Mouse (Mus musculus) testis, adult 2 months (tissue): Measurements from ENCODE around the gene Serac1. TPM values are rescaled to one million over a fixed set of nuclear protein-coding genes. Genes with fewer than 3 reads are reported as not detected.

Experiments
- H3K27ac ChIP-seq: fragments of 200-500 bp; 2 replicates; pipeline ENCODE4 v1.5.1; 2012; ENCODE audit warnings: low read depth, low read length; ENCODE audit not compliant: control insufficient read depth, insufficient read depth
- H3K27me3 ChIP-seq: fragments of 200-500 bp; 2 replicates; pipeline ENCODE4 v1.6.1; 2012; ENCODE audit warnings: mild to moderate bottlenecking, low read length, moderate library complexity; ENCODE audit not compliant: control insufficient read depth, insufficient read depth
- H3K36me3 ChIP-seq: fragments of 200-500 bp; 2 replicates; pipeline ENCODE4 v1.6.1; 2012; ENCODE audit warnings: mild to moderate bottlenecking, low read length; ENCODE audit not compliant: control insufficient read depth, insufficient read depth
- H3K4me1 ChIP-seq: fragments of 200-500 bp; 2 replicates; pipeline ENCODE4 v1.6.1; 2012; ENCODE audit warnings: low read length; ENCODE audit not compliant: control insufficient read depth, insufficient read depth
- H3K4me3 ChIP-seq: fragments of 200-500 bp; 2 replicates; pipeline ENCODE4 v1.5.1; 2012; ENCODE audit warnings: low read depth, mild to moderate bottlenecking, low read length, moderate library complexity, mixed read lengths; ENCODE audit not compliant: control insufficient read depth
- CTCF ChIP-seq: fragments of 200-500 bp; IDR thresholded peaks from 2 replicates; pipeline ENCODE4 v1.5.1; 2012; ENCODE audit warnings: low read depth, mild to moderate bottlenecking, inconsistent platforms, low read length, moderate library complexity; ENCODE audit not compliant: control insufficient read depth, insufficient read depth, insufficient replicate concordance
- POLR2A ChIP-seq: fragments of 200-500 bp; IDR thresholded peaks from 2 replicates; pipeline ENCODE4 v1.6.1; 2012; ENCODE audit warnings: low read depth, mild to moderate bottlenecking, inconsistent platforms, low read length, moderate library complexity; ENCODE audit not compliant: control insufficient read depth
- polyA plus RNA-seq: library from polyadenylated mRNA; depleted of rRNA; stranded (reverse); fragments of >200 nt; gene quantifications from 2 replicates; pipeline ENCODE4 v1.2.3, GENCODE M21; 2012

Serac1 gene
- polyA plus RNA-seq, 1 experiment: 8.6 TPM

GRCm38 (mm10) chr17:6066021-6066420 lies 13.5 kb downstream of the Serac1 start:
- H3K4me1 ChIP-seq: no peaks in the 10 kb centered on the region
- TF ChIP-seq POLR2A (no peak), CTCF (no peak)
- no peaks in the 10 kb centered on the region for H3K27me3 ChIP-seq
- H3K36me3 ChIP-seq: peaks cover 6% of the 10 kb centered on the region
- H3K27ac ChIP-seq: no peak overlapping the region
- H3K4me3 ChIP-seq: no peak overlapping the region

GRCm38 (mm10) chr17:6063532-6063931 lies 16.0 kb downstream of the Serac1 start:
- no peaks in the 10 kb centered on the region for H3K27me3 ChIP-seq
- peaks cover 4% of the 10 kb centered on the region for H3K36me3 ChIP-seq
- H3K27ac ChIP-seq: no peak overlapping the region
- no peak for TF ChIP-seq CTCF
- TF ChIP-seq POLR2A: no peak
- H3K4me3 ChIP-seq: no peak overlapping the region
- H3K4me1 ChIP-seq: no peaks in the 10 kb centered on the region

GRCm38 (mm10) chr17:6062793-6063192 lies 16.7 kb downstream of the Serac1 start:
- no peak for TF ChIP-seq CTCF
- TF ChIP-seq POLR2A: no peak
- no peaks in the 10 kb centered on the region for H3K27me3 ChIP-seq
- H3K36me3 ChIP-seq: peaks cover 4% of the 10 kb centered on the region

GRCm38 (mm10) chr17:6054934-6055355 lies 24.6 kb downstream of the Serac1 start:
- no peaks in the 10 kb centered on the region for H3K27me3 ChIP-seq
- peaks cover 1% of the 10 kb centered on the region; the same call in 1 of the 2 replicates for H3K36me3 ChIP-seq
- TF ChIP-seq POLR2A (no peak), CTCF (no peak)
- H3K4me1 ChIP-seq: no peaks in the 10 kb centered on the region; the same call in 1 of the 2 replicates
- no peak overlapping the region for H3K27ac ChIP-seq
- no peak overlapping the region for H3K4me3 ChIP-seq

More at GRCm38 (mm10) chr17:6062793-6063192, 16.7 kb downstream of the Serac1 start:
- Histone ChIP-seq H3K4me1 (no peaks in the 10 kb centered on the region), H3K27ac (no peak overlapping the region), H3K4me3 (no peak overlapping the region)

GRCm38 (mm10) chr17:6052801-6053200 lies 26.7 kb downstream of the Serac1 start:
- Histone ChIP-seq H3K4me3 (no peak overlapping the region), H3K36me3 (peaks cover 1% of the 10 kb centered on the region), H3K27me3 (no peaks in the 10 kb centered on the region), H3K27ac (no peak overlapping the region), H3K4me1 (no peaks in the 10 kb centered on the region; the same call in 1 of the 2 replicates)
- TF ChIP-seq POLR2A (no peak), CTCF (no peak)

GRCm38 (mm10) chr17:6037507-6037906 lies 42.0 kb downstream of the Serac1 start:
- no peaks in the 10 kb centered on the region for H3K36me3 ChIP-seq
- H3K4me1 ChIP-seq: no peaks in the 10 kb centered on the region
- H3K27ac ChIP-seq: no peak overlapping the region
- H3K27me3 ChIP-seq: no peaks in the 10 kb centered on the region
- TF ChIP-seq CTCF: no peak
- TF ChIP-seq POLR2A: no peak
- no peak overlapping the region for H3K4me3 ChIP-seq

GRCm38 (mm10) chr17:6036872-6037271 lies 42.7 kb downstream of the Serac1 start:
- Histone ChIP-seq H3K27ac (no peak overlapping the region), H3K4me1 (no peaks in the 10 kb centered on the region), H3K4me3 (no peak overlapping the region), H3K27me3 (no peaks in the 10 kb centered on the region), H3K36me3 (no peaks in the 10 kb centered on the region)
- TF ChIP-seq CTCF: no peak
- TF ChIP-seq POLR2A: no peak

- no peaks in the 10 kb centered on the region for H3K36me3 ChIP-seq
- TF ChIP-seq POLR2A (no peak), CTCF (no peak)
- no peak overlapping the region for H3K4me3 ChIP-seq
- no peaks in the 10 kb centered on the region for H3K4me1 ChIP-seq
- H3K27ac ChIP-seq: no peak overlapping the region
- no peaks in the 10 kb centered on the region for H3K27me3 ChIP-seq
Observed at GRCm38 (mm10) chr17:6036458-6036857, 43.1 kb downstream of the Serac1 start.
